Mouse (Mus musculus): ENCODE data around the gene Adgrf1. TPM values are rescaled to one million over a fixed set of nuclear protein-coding genes. Genes with fewer than 3 reads are reported as not detected.

The Adgrf1 gene
- total RNA-seq (2021), result not detected
- long read RNA-seq, experiment 1, result 0 reads
- long read RNA-seq, experiment 2, result 0 reads

DNA sequence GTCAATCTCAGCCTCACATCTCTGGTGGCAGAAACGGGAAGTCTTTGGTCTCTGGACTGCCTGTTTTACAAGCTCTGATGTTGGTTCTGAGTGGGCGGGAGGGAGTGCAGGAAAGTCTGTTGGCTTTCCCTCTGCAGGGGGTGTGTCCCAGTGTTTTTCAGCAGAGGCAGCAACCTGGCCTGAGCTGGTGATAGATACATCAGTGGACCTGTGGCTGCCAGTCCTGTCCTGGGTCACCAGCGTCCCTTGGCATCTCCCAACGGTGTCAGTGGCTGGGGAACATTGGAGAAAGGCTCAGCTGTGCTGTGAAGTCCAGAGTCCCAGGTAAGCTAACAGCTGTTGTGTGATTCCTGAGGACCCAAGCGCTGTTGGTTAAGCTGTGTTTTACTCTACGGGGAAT, at the start of gene Adgrf1:
Gene Adgrf1, plus strand, starts transcription at position 169 of the 400 bp plus-strand sequence.
- no peak within 1 kb of the TSS for H3K27ac ChIP-seq
- DNase-seq, result no peak
- no peak within 1 kb of the TSS for H3K4me3 ChIP-seq
- TF ChIP-seq CTCF (IDR thresholded peaks at IDR 0.05), result no peak
- intact Hi-C loops (cut with DNase I), result no loop called here

DNA sequence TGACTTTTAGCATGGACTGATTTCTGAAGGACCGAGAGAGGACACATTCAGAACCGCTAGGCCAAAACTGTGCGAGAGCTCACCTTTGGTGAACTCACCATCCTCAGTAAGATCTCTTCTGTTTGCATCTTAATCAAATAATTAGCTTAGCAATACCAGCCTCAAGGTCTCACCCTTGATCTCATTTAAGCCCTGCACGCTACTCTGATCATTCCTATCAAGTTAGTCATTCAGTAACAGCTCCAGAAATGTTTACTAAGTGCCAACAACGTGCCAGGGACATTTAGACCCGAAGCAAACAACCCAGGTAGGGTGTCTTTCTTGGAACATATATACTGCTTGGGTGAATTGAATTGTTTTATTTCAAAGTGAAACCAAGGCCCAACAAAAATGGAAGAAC, 44.0 kb upstream of the Adgrf1 start:
- intact Hi-C loops (cut with DNase I), result no loop called here
- TF ChIP-seq CTCF (IDR thresholded peaks at IDR 0.05), result no peak

DNA sequence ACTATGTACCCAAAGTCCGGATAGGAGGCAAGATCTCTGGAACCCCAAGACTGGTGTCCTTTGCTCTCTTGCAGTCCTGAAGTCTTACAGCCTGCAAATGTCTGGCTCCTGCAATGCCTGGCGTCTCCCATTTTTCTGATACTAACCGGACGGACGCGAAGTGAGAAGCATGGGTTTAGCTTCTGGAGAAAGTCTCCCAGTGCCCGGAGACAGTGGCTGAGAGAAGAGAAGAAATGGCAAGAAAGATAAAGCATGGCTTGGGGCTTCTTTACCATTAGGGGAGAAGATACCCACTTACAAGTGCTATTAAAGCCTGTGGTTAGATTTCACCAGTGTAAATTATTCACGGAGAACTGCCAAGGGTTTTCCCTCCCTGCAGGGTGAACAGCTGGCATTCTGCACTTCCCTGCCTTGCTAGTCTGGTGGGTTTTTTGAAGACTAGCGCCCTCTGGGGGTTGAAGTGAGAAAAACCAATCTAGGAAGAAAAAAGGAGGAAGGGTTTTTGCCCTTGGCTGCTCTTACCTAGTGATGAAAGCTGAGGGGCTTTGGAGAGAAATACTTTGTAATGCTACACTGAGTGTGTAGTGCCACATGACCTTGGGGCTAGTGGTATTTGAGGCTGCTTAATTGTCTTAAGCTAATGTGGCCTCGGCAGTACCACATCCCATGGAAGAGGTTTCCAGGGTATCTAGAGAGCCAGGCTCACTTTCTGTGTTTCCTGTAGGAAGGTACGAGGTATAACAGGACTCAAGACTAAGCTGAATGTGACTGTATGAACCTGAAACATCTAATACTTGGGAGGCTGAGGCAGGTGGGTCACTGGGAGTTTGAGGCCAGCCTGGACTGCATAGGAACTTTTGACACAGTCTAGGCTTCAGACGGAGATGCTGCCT, 40.3 kb upstream of the Adgrf1 start:
- peak overlapping the region; percentile 66 for H3K4me3 ChIP-seq
- TF ChIP-seq CTCF (IDR thresholded peaks at IDR 0.05), result peak; percentile 85
- intact Hi-C loops (cut with DNase I), result loop anchor here (1.0 to 5.0 kb wide), 3 partner anchors 88 to 214 kb away; partner anchors contain the start of gene Tnfrsf21

More for the DNA sequence above, 44.0 kb upstream of the Adgrf1 start:
- DNase-seq, result no peak
- H3K27ac ChIP-seq, result no peak overlapping the region
- H3K4me3 ChIP-seq, result no peak overlapping the region

DNA sequence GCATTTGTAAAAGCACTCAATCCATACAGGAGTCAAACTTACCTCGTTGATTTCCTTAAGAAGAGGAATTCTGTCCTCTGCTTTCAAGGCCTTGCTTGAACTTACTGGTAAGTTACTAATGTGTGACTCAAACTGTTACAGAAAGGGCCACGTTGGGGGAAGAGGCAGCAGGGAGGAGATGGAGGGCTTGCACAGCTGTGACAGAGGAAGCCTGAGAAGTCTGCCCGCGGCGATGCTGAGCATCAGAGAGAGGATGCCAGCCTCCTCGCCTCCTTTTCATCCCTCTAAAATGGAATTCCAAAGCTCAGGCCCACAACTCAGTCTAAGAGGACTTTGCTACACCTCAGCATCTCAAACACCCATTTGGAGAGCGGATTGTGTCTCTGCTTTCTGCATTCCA, 39.3 kb upstream of the Adgrf1 start:
- no peak for DNase-seq

More for the DNA sequence above, 40.3 kb upstream of the Adgrf1 start:
- peak; percentile 74 for DNase-seq
- H3K27ac ChIP-seq, result peak overlapping the region; percentile 61

DNA sequence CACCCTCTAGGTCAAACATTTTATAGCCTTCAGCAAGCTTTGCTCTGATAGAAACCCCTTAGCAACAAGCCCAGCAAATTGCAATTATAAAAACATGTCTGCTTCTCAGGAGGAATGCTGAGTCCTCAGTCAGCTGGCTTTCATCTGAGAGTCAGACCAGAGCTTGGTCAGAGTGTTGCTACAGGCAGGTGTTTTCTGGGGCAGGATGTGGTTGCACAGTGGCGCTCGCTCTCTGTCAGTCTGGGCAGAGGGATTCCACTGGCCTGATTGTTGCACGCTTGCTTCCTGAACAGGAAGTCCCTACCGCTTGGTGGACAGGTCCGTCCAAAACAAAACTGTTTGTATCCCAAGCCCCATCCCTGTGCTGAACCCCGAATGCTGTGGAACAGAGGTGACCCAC, 37.4 kb upstream of the Adgrf1 start:
- DNase-seq, result no peak
- Histone ChIP-seq H3K27ac (peak overlapping the region; percentile 57), H3K4me3 (no peak overlapping the region)
- intact Hi-C loops (cut with DNase I), result loop anchor here (5.0 kb wide), 2 partner anchors 90 to 160 kb away; no protein-coding TSS in a partner anchor
- TF ChIP-seq CTCF (IDR thresholded peaks at IDR 0.05), result no peak

More for the DNA sequence above, 39.3 kb upstream of the Adgrf1 start:
- Histone ChIP-seq H3K27ac (no peak overlapping the region), H3K4me3 (no peak overlapping the region)
- TF ChIP-seq CTCF (IDR thresholded peaks at IDR 0.05), result no peak
- intact Hi-C loops (cut with DNase I), result loop anchor here (1.0 to 5.0 kb wide), 3 partner anchors 89 to 215 kb away; partner anchors contain the start of gene Tnfrsf21

DNA sequence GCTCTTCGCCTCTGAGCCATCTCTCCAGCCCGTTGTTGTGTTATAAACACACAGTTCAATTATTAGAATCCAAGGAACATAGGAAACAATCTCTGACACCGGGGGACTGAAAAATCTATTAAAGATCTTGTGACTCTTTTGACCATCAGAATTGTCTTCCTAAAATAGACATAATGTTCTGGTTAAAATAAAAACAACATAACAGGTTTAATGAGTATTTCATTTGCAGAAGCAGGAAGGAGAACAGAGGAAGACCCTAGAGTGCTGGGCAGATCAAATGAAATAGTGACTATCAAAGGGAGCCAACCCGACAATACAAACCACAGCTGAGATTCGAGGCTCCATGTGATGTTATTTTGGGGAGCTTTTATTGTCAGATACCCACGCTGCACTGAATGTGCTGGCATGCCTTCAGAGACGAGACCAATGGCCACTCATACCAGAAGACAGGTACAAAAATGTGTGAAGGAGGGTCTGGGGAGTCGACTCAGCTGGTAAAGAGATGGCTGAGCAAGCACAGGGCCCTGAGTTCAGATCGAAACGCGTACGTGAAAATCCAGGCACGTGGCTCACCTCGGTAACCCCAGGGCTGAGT, 33.4 kb upstream of the Adgrf1 start:
- DNase-seq, result no peak
- Histone ChIP-seq H3K27ac (peak overlapping the region; percentile 79), H3K4me3 (no peak overlapping the region)
- intact Hi-C loops (cut with DNase I), result no loop called here
- TF ChIP-seq CTCF (IDR thresholded peaks at IDR 0.05), result no peak

DNA sequence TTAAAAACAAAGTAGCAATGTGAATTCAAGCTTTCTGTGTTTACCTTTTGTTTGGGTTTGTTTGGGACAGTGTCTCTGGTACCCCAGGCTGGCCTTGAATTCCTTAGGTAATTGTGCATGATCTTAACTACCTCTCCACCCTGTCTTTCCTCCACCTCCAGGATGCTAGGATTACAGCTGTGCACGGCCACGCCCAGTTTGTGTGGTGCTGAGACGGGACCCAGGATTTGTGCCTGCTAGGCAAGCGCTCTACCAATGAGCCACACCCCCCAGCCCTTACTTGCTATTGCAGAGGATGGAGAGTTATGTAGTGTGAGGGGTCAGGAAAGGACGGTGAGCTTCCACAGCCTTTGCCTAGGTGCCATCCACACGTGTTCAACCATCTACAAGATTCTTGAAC, 31.1 kb upstream of the Adgrf1 start:
- Histone ChIP-seq H3K27ac (peak overlapping the region; percentile 79), H3K4me3 (no peak overlapping the region)
- no peak for DNase-seq
- TF ChIP-seq CTCF (IDR thresholded peaks at IDR 0.05), result no peak
- intact Hi-C loops (cut with DNase I), result no loop called here

DNA sequence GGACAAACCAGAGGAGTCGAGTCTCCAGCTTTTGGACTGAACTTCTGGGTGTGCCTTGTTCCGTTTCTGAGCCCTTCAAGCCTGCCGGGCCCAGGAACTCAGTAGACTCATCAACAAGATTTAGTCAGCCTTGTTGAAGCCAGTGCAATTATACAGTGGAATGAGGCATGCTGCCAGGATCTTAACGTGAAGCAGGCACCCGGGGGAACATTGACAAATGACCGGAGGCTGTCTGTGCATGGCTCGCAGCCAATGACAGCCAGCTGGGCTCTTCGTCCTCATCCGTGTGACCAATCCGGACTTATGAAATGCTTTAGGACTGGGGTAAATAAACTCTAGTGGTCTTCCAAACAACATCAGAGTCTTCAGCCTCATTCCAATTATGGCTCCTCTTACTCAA, 29.0 kb upstream of the Adgrf1 start:
- TF ChIP-seq CTCF (IDR thresholded peaks at IDR 0.05), result no peak
- intact Hi-C loops (cut with DNase I), result no loop called here
- peak; percentile 84 for DNase-seq
- H3K4me3 ChIP-seq, result no peak overlapping the region
- peak overlapping the region; percentile 43 for H3K27ac ChIP-seq

DNA sequence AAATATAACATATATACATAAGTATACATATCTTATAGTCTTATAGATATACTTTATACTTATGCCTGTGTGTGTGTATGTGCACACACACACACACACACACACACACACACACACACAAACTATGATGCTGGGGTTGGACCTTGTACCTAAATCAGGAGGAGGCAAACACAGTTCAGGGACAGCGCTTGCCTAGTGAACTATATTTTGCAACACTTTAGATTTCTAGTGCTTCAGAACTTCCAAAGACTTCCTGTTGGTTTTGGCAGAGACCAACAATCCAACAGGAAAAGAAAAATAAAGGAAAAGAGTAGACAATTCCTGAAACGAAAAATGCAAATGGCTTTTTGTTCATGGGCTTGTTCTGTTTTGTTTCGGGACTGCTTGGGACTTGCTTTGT, 27.5 kb upstream of the Adgrf1 start:
- Histone ChIP-seq H3K4me3 (no peak overlapping the region), H3K27ac (peak overlapping the region; percentile 43; the same call in 1 of the 2 replicates)
- no peak for TF ChIP-seq CTCF (IDR thresholded peaks at IDR 0.05)
- intact Hi-C loops (cut with DNase I), result no loop called here
- no peak for DNase-seq

DNA sequence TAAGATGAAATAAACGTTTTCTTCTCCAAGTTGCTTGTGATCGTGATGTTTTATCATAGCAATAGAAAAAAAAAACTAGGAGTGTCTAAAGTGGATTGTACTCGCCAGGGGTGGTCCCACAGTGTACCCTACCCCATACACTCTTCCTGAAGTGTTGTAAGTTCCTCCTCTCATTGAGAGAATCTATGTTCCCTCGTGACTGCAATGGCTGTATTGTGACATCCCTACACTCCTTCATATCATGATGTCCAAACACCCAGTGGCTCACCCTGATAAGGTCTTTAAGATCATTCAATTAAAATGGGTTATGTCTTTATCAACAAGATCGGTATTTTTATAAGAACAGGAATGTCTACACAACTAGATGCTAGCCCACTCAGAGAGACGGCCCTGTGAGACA, 24.8 kb upstream of the Adgrf1 start:
- DNase-seq, result no peak
- H3K4me3 ChIP-seq, result no peak overlapping the region
- TF ChIP-seq CTCF (IDR thresholded peaks at IDR 0.05), result no peak
- intact Hi-C loops (cut with DNase I), result no loop called here
- H3K27ac ChIP-seq, result no peak overlapping the region

DNA sequence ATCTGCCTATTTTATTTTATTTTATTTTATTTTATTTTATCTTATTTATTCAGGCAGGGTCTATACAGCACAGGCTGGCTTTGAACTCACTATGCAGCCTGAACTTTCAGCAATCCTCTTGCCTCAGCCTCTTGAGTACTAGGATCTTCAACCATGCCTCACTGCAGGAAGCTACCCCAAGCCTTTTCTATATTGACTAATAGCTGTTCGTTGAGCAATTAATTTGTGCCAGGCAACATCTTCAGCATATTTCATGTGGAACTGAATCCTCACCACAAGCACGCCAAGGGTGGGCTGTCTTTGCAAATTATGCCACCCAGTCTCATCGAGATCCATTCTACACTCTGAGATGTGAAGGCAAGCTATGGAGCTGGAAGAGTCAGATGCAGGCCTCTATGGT, 22.9 kb upstream of the Adgrf1 start:
- TF ChIP-seq CTCF (IDR thresholded peaks at IDR 0.05), result no peak
- no peak for DNase-seq
- H3K4me3 ChIP-seq, result no peak overlapping the region
- H3K27ac ChIP-seq, result no peak overlapping the region
- intact Hi-C loops (cut with DNase I), result no loop called here

DNA sequence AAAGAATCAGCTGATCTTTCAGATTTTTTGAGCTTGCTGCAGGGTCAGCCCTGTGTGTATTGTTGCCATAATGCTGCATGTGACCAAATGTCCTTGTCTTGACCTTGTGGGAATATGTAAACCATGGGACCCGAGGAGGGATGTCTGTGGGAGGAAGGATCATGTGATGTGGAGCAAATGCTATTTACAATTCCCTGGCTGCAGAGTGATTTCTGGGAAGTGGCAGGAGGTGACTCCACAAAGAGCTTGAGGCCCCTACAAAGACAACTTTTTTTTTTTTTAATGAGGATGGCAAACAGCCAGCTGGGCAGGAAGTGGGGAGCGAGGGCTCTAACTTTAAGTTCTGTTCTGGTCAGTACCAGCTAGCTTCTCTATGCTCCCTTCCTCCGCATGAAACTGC, 20.5 kb upstream of the Adgrf1 start:
- H3K27ac ChIP-seq, result peak overlapping the region; percentile 46; the same call in 1 of the 2 replicates
- intact Hi-C loops (cut with DNase I), result no loop called here
- no peak for DNase-seq

More for the DNA sequence above, 20.5 kb upstream of the Adgrf1 start:
- no peak for TF ChIP-seq CTCF (IDR thresholded peaks at IDR 0.05)
- no peak overlapping the region for H3K4me3 ChIP-seq
